Mouse (Mus musculus): ENCODE measurements at regions not wholly inside any gene's neighbourhood (a gene's known extent, or its start where the extent isn't known, plus 50 kb on each side); places are given as distances from the start of the nearest gene placed in this dataset.

- no peak overlapping the region for H3K4me3 ChIP-seq
- no peak overlapping the region for H3K27ac ChIP-seq
- H3K4me1 ChIP-seq, result peaks cover 8% of the 10 kb centered on the region; the same call in 1 of the 2 replicates
- no peak overlapping the region for H3K9ac ChIP-seq
- no peaks in the 10 kb centered on the region for H3K9me3 ChIP-seq
- H3K4me2 ChIP-seq (replicated peaks), result no peak overlapping the region
- no peak for ATAC-seq (ENCODE audit: low FRiP score, low read depth)
- no peaks in the 10 kb centered on the region for H3K36me3 ChIP-seq
- WGBS, result 84% methylated on average over 2 of the region's 2 CpGs
- H3K27me3 ChIP-seq, result no peaks in the 10 kb centered on the region
Measured at GRCm38 (mm10) chr19:14679776-14680175, 81.9 kb upstream of the Tle4 start.

DNA sequence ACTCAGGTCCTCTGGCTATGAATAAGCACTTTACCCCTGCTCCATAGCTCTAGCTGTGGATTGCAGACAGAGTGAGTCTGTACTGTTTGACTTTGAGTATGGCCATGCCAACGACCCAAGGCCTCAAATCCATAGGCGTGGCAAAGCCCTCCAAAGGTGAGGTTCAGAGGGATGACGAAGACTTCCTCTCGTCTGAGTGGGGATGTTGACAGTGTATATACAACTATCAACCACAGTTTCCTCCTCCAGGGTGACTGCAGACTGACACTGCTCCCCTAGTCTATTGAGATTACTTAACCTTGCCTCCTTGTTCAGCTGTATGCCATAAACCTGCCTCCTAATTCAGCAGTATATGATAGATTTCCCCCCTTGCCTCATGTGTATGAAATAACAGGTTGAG, 80.7 kb upstream of the Tle4 start:
- no peaks in the 10 kb centered on the region for H3K9me3 ChIP-seq
- no peak overlapping the region for H3K4me2 ChIP-seq (replicated peaks)
- H3K27me3 ChIP-seq, result no peaks in the 10 kb centered on the region
- H3K4me1 ChIP-seq, result peaks cover 8% of the 10 kb centered on the region; the same call in 1 of the 2 replicates
- no peaks in the 10 kb centered on the region for H3K36me3 ChIP-seq
- 91% methylated on average over 4 of the region's 4 CpGs for WGBS
- H3K27ac ChIP-seq, result no peak overlapping the region
- H3K9ac ChIP-seq, result no peak overlapping the region
- H3K4me3 ChIP-seq, result no peak overlapping the region
- ATAC-seq (ENCODE audit: low FRiP score, low read depth), result no peak

- no peak for ATAC-seq (ENCODE audit: low FRiP score, low read depth)
- H3K4me2 ChIP-seq (replicated peaks), result no peak overlapping the region
- WGBS, result 68% methylated on average over 2 of the region's 2 CpGs
- H3K36me3 ChIP-seq, result no peaks in the 10 kb centered on the region
- peaks cover 6% of the 10 kb centered on the region; the same call in 1 of the 2 replicates for H3K4me1 ChIP-seq
- H3K27ac ChIP-seq, result no peak overlapping the region
- H3K27me3 ChIP-seq, result no peaks in the 10 kb centered on the region
- no peak overlapping the region for H3K4me3 ChIP-seq
- H3K9me3 ChIP-seq, result no peaks in the 10 kb centered on the region
- H3K9ac ChIP-seq, result no peak overlapping the region
Measured at GRCm38 (mm10) chr19:14676929-14677328, 79.1 kb upstream of the Tle4 start.

DNA sequence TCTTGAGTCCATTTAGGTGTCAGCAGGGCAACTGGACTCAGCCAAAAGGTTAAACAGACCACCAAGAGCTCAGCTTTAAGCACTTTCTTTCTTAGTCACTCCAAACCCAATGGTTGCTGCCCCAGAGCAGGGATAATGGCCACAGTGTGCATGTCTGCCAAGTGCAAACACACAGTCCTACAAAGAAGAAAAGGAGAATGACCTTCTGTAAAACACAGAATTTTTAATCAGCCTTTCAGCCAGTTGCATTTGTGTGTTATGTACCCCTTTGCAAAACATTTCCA, 72.9 kb upstream of the Tle4 start:
- H3K4me2 ChIP-seq (replicated peaks), result peak overlapping the region; percentile 23; the same call in 1 of the 2 replicates

GRCm38 (mm10) chr19:14670078-14670820, 72.4 kb upstream of the Tle4 start:
- Histone ChIP-seq H3K9ac (no peak overlapping the region), H3K36me3 (no peaks in the 10 kb centered on the region), H3K4me3 (no peak overlapping the region), H3K27ac (no peak overlapping the region), H3K4me2 (replicated peaks) (peak overlapping the region; percentile 23; the same call in 1 of the 2 replicates), H3K27me3 (no peaks in the 10 kb centered on the region), H3K9me3 (no peaks in the 10 kb centered on the region), H3K4me1 (peaks cover 8% of the 10 kb centered on the region; the same call in 1 of the 2 replicates)
- WGBS, result 38% methylated on average over 12 of the region's 13 CpGs
- no peak for ATAC-seq (ENCODE audit: low FRiP score, low read depth)

More for the DNA sequence above, 72.9 kb upstream of the Tle4 start:
- H3K4me3 ChIP-seq, result no peak overlapping the region
- no peak overlapping the region for H3K9ac ChIP-seq
- ATAC-seq (ENCODE audit: low FRiP score, low read depth), result no peak
- peaks cover 8% of the 10 kb centered on the region; the same call in 1 of the 2 replicates for H3K4me1 ChIP-seq
- H3K36me3 ChIP-seq, result no peaks in the 10 kb centered on the region
- H3K27me3 ChIP-seq, result no peaks in the 10 kb centered on the region
- H3K27ac ChIP-seq, result no peak overlapping the region
- H3K9me3 ChIP-seq, result no peaks in the 10 kb centered on the region

DNA sequence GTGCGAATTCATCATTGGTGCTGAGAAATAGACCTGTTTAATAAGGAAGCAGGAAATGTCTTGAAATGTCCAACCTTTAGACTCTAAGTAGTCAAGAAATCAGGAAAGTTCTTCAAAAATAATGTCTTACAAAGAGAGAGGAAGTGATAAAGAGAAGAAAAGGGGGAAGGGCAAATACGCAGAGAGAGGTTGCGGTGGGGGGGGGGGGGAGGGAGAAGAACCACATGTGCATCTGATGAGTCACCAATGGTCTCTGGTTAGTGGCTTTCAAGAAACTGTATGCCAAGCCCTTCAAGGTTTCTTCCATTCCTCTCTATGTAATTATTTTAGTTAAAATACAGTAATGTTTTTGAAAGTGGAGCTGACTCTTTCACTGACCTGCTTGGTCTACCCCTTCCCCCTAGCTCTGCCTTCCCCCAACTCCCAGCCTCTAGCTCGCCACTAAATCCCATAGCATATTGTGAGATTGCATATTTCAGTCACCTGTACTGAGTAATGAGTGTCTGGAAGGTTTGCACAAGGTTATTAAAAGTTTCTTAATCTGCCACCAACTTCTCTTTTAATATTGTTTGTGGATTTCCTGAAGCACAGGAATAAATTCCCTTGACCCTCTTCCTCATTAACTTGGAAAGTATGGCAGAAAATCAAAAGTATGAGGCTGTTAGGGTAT, 70.8 kb upstream of the Tle4 start:
- WGBS, result 80% methylated on average over 4 of the region's 4 CpGs
- Histone ChIP-seq H3K27me3 (no peaks in the 10 kb centered on the region), H3K4me3 (no peak overlapping the region), H3K36me3 (no peaks in the 10 kb centered on the region), H3K4me1 (peaks cover 8% of the 10 kb centered on the region; the same call in 1 of the 2 replicates), H3K9me3 (no peaks in the 10 kb centered on the region), H3K4me2 (replicated peaks) (no peak overlapping the region), H3K27ac (no peak overlapping the region), H3K9ac (no peak overlapping the region)
- ATAC-seq (ENCODE audit: low FRiP score, low read depth), result no peak

DNA sequence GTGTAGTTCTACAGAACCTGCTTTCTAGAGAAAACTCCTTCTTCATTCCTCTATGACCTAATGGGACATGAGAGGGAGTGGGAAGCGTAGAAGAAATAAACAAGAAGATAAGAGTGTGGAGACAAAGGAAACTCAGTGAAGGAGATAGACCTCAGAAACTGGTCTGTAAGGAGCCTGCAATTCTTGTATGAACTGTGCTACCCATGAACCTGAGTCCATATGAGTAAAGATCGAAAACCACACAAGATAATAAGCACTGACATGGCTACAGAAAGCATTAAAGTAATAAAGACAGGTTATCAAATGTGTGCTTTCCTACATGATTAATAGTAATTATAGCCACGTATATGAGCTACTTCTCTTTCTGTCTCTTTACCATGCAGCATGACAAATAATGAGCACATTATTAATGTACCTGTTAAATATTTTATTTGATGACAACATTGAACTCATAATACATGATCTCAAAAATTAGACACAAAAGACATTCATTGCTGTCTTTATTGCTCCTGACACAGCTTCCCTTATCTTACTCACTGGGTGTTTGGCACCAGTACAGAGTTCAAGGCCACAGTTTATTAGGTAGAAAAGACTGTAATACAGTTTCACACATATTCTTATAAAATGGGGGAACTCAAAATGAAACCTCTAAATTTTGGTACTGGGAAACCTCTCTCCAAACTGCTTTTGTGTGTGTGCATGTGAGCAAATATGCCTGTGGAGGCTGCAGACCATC, 67.0 kb upstream of the Tle4 start:
- Histone ChIP-seq H3K36me3 (no peaks in the 10 kb centered on the region), H3K4me1 (no peaks in the 10 kb centered on the region), H3K9ac (no peak overlapping the region), H3K9me3 (no peaks in the 10 kb centered on the region), H3K27ac (no peak overlapping the region), H3K4me2 (replicated peaks) (no peak overlapping the region), H3K27me3 (no peaks in the 10 kb centered on the region), H3K4me3 (no peak overlapping the region)
- 90% methylated on average over 3 of the region's 3 CpGs for WGBS
- ATAC-seq (ENCODE audit: low FRiP score, low read depth), result no peak

DNA sequence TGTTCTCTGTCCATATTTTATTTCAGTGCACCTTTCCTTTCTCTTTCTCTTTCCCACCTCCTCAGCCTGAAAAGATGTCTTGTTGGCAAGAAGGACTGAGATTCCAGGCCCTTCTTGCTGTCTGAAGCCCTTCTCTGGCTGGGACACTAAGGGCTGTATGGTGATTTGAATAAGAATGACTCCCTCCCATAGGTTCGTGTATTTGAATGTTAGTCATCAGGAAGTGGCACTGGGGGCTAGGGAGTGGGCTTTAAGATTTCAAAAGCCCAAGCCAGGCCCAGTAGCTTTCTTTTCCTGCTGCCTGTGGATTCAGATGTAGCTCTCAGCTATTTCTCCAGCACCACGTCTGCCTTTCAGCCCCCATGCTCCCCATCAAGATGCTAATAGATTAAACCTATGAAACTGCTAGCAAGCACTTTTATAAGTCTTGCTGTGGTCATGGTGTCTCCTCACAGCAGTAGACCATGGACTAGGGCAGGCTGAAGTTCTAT, 66.3 kb upstream of the Tle4 start:
- no peak for ATAC-seq (ENCODE audit: low FRiP score, low read depth)
- WGBS, result 57% methylated on average over 2 of the region's 2 CpGs

GRCm38 (mm10) chr19:14663350-14663749, 65.5 kb upstream of the Tle4 start:
- no peak overlapping the region for H3K27ac ChIP-seq
- H3K4me1 ChIP-seq, result no peaks in the 10 kb centered on the region
- H3K27me3 ChIP-seq, result no peaks in the 10 kb centered on the region
- H3K4me2 ChIP-seq (replicated peaks), result no peak overlapping the region
- H3K36me3 ChIP-seq, result no peaks in the 10 kb centered on the region
- no peak for ATAC-seq (ENCODE audit: low FRiP score, low read depth)
- H3K9me3 ChIP-seq, result no peaks in the 10 kb centered on the region
- H3K4me3 ChIP-seq, result no peak overlapping the region
- no peak overlapping the region for H3K9ac ChIP-seq
- WGBS, result 80% methylated on average over 4 of the region's 4 CpGs

More for the DNA sequence above, 66.3 kb upstream of the Tle4 start:
- Histone ChIP-seq H3K9ac (no peak overlapping the region), H3K4me2 (replicated peaks) (no peak overlapping the region), H3K27ac (no peak overlapping the region), H3K27me3 (no peaks in the 10 kb centered on the region), H3K4me3 (no peak overlapping the region), H3K36me3 (no peaks in the 10 kb centered on the region), H3K9me3 (no peaks in the 10 kb centered on the region), H3K4me1 (no peaks in the 10 kb centered on the region)

DNA sequence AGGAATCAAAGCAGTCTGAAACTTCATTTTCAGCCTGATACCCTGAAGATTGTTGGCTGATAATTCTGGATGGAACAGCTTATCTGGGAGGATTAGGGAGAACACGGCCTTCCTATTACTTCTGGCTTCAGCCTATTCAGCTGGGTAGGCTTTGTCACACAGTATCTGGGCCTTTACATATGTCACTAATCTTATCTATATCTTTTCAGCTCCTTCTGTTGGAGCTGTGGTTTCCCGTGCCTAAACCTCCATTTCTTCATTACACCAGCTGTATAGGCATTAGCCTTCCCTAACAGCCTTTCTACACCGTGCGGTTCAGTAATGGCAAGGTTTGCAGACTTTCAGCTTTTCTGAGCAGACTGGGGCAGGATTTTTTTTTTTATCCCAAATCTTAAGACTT, 61.9 kb upstream of the Tle4 start:
- no peak overlapping the region for H3K27ac ChIP-seq
- ATAC-seq (ENCODE audit: low FRiP score, low read depth), result no peak
- H3K4me3 ChIP-seq, result no peak overlapping the region
- no peaks in the 10 kb centered on the region for H3K36me3 ChIP-seq
- H3K9me3 ChIP-seq, result no peaks in the 10 kb centered on the region
- no peak overlapping the region for H3K4me2 ChIP-seq (replicated peaks)
- whole genome bisulfite sequencing, result 80% methylated on average over 4 of the region's 4 CpGs
- H3K4me1 ChIP-seq, result no peaks in the 10 kb centered on the region
- H3K9ac ChIP-seq, result no peak overlapping the region
- no peaks in the 10 kb centered on the region for H3K27me3 ChIP-seq

DNA sequence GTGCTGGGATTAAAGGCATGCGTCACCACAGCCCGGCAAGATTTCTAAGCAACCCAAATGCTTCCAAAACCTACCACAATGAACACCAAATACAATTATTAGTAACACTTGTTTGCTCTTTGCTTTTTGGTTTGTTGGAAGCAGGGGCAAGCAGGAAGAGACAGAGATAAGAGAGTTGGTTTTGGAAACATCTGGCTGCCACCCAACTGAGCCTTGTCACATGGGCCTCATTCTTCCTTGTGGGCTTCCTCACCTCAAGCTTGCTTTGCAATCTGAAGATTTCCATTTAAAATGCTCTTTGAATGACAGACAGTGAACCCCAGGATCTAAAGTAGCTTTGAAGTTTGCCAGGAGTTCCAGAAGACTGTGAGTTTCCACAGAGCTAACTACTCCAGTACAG, 60.6 kb upstream of the Tle4 start:
- Histone ChIP-seq H3K9me3 (no peaks in the 10 kb centered on the region), H3K4me3 (no peak overlapping the region), H3K4me2 (replicated peaks) (no peak overlapping the region), H3K27me3 (no peaks in the 10 kb centered on the region), H3K36me3 (no peaks in the 10 kb centered on the region), H3K4me1 (no peaks in the 10 kb centered on the region), H3K27ac (no peak overlapping the region), H3K9ac (no peak overlapping the region)
- WGBS, result 90% methylated on average over 2 of the region's 2 CpGs
- ATAC-seq (ENCODE audit: low FRiP score, low read depth), result no peak

GRCm38 (mm10) chr19:14656022-14656388, 58.2 kb upstream of the Tle4 start:
- 68% methylated on average over 2 of the region's 2 CpGs for WGBS
- Histone ChIP-seq H3K27me3 (no peaks in the 10 kb centered on the region), H3K9me3 (no peaks in the 10 kb centered on the region), H3K4me3 (no peak overlapping the region), H3K27ac (no peak overlapping the region), H3K4me1 (no peaks in the 10 kb centered on the region), H3K4me2 (replicated peaks) (no peak overlapping the region), H3K9ac (no peak overlapping the region), H3K36me3 (no peaks in the 10 kb centered on the region)
- no peak for ATAC-seq (ENCODE audit: low FRiP score, low read depth)

All from limb, embryonic 13.5 days (tissue).